Mouse (Mus musculus) cortical plate, adult 2 months (tissue): ENCODE results near the gene Fth1. TPM values are rescaled to one million over a fixed set of nuclear protein-coding genes. Genes with fewer than 3 reads are reported as not detected.
"Not testable (repeated sequence)": the region's sequence is repeated elsewhere in the genome, so short reads cannot be mapped to it uniquely, and the experiment has no call there.

Source experiments
- H3K27ac ChIP-seq: fragments of 200-500 bp; 2 replicates; pipeline ENCODE4 v1.5.1; 2012; ENCODE audit warnings: low read length, control low read depth, inconsistent platforms; ENCODE audit not compliant: insufficient read depth
- H3K4me1 ChIP-seq: fragments of 200-500 bp; 2 replicates; pipeline ENCODE4 v1.6.1; 2011; ENCODE audit warnings: low read length; ENCODE audit not compliant: control insufficient read depth, insufficient read depth
- H3K4me3 ChIP-seq: fragments of 200-500 bp; 2 replicates; pipeline ENCODE4 v1.5.1; 2011; ENCODE audit warnings: mild to moderate bottlenecking, low read length, control low read depth; ENCODE audit not compliant: insufficient read depth
- CTCF ChIP-seq: fragments of 200-500 bp; IDR thresholded peaks from 2 replicates; pipeline ENCODE4 v1.5.1; 2011; ENCODE audit warnings: mild to moderate bottlenecking, control low read depth, low read length; ENCODE audit not compliant: insufficient read depth; ENCODE audit errors: extremely low read depth
- POLR2A ChIP-seq: fragments of 200-500 bp; IDR thresholded peaks from 2 replicates; pipeline ENCODE4 v1.6.1; 2011; ENCODE audit warnings: mild to moderate bottlenecking, low read length, control low read depth; ENCODE audit not compliant: insufficient read depth; ENCODE audit errors: extremely low read depth
- polyA plus RNA-seq: library from polyadenylated mRNA; depleted of rRNA; stranded (reverse); fragments of >200 nt; gene quantifications from 2 replicates; pipeline ENCODE4 v1.2.3, GENCODE M21; 2012; rRNA removed

Gene Fth1
- 5,395 and 6,156 TPM in 2 replicates for polyA plus RNA-seq

DNA sequence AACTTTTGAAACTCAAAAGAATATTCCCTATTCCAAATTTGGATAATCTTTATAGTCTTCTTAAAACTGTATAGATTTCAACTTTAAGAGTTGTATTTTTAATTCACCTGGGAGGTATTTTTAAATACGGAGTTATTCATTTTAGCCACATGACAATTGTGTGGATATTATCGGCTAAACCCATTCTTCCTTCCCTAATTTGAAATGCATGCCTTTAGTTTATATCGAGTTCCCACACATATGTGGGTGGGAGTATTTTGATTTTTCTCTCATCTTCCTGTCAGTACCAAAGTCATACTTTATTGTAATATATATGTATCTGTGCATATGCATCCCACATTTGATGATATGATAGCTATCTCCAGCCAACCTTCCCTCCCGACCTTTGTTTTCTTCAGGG is at the start of gene Fth1:
Gene Fth1, plus strand, starts transcription at position 341 of the 400 bp plus-strand sequence.
- H3K4me1 ChIP-seq, result peaks cover 9% of the 10 kb centered on the region
- H3K27ac ChIP-seq, result peak within 1 kb of the TSS; percentile 79; the same call in 1 of the 2 replicates
- TF ChIP-seq CTCF (no peak), POLR2A (no peak)
- no peak within 1 kb of the TSS for H3K4me3 ChIP-seq

DNA sequence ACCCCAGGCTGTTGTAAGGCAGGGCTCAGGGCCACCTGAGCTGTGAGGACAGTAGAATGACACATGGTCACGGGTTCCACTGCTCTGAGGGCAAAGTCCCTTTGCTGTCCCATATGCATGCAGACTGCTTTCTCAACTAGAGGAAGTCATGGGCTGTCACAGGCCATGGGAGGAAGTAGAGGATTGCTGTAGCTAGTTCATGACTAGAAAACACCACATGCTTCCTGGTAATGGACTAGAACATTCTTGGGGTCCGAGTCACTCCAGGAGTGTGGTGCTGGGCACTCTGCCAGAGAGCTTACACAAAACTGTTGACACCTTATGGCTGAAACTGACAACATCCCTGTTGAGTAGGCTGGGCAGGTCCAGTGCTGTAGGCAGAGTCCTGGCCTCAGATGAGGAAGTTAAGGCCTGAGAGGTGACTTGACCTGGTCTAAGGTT is 49.2 kb upstream of the Fth1 start:
- not testable (repeated sequence) for H3K4me3 ChIP-seq, H3K4me1 ChIP-seq, H3K27ac ChIP-seq

DNA sequence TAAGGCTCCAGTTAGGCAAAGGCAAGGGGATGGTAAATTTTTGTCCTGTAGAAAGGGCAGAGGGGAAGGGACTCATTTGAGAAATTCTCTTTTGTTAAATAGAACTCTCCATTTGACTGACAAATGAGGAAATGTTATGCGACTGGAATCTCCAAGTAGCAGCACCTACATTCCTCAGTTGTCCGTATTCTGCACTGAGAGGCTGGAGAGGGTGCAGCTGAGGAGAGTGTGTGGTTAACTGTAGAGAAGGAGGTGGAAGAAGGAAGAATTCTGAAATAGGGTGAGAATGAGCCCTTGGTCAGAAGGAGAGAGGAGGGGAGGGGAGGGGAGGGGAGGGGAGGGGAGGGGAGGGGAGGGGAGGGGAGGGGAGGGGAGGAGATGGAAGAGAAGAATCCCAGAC is 46.5 kb upstream of the Fth1 start:
- no peak overlapping the region for H3K4me3 ChIP-seq
- no peak overlapping the region for H3K27ac ChIP-seq
- no peaks in the 10 kb centered on the region for H3K4me1 ChIP-seq
- TF ChIP-seq CTCF (no peak), POLR2A (no peak)

DNA sequence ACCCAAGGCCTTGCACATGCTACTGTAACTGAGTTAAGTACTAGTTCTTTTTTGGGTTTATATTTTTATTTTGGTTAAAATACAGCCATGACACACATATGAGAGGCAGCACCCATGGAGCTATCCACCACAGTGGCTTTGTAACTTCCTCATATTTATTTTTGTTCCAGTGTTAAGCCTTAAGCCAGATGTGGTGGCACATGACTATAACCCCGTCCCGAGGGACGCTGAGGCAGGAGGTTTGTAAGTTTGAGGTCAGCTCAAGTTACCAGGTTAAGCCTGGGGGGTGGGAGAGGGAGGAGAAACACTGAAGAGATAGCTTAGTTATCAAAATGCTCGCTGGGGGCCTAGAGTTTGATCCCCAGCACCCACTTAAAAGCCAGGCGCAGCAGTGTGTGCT is 43.8 kb upstream of the Fth1 start:
- Histone ChIP-seq H3K4me1 (no peaks in the 10 kb centered on the region), H3K4me3 (no peak overlapping the region)
- TF ChIP-seq POLR2A (no peak), CTCF (no peak)

DNA sequence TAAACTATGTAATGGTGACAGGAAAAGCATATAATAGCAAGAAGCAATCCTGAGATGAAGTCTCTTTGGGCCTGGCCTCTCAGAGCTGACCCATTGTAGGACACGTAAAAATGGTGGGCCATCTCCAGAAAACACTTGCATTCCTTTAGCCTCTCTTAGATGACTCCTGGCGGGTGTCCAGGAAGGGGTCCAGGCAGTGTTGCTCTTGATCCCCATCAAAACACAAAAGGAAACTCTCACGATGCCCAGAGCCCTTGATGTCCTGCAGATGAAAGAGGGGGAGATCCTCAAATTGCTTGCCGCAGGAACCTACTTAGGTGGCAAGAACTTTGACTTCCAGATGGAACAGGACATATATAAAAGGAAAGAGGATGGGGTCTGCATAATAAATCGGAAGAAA is 43.0 kb upstream of the Fth1 start:
- Histone ChIP-seq H3K4me3 (no peak overlapping the region), H3K4me1 (no peaks in the 10 kb centered on the region), H3K27ac (no peak overlapping the region)
- TF ChIP-seq CTCF, result no peak
- TF ChIP-seq POLR2A, result no peak

More for the DNA sequence above, 43.8 kb upstream of the Fth1 start:
- no peak overlapping the region for H3K27ac ChIP-seq

DNA sequence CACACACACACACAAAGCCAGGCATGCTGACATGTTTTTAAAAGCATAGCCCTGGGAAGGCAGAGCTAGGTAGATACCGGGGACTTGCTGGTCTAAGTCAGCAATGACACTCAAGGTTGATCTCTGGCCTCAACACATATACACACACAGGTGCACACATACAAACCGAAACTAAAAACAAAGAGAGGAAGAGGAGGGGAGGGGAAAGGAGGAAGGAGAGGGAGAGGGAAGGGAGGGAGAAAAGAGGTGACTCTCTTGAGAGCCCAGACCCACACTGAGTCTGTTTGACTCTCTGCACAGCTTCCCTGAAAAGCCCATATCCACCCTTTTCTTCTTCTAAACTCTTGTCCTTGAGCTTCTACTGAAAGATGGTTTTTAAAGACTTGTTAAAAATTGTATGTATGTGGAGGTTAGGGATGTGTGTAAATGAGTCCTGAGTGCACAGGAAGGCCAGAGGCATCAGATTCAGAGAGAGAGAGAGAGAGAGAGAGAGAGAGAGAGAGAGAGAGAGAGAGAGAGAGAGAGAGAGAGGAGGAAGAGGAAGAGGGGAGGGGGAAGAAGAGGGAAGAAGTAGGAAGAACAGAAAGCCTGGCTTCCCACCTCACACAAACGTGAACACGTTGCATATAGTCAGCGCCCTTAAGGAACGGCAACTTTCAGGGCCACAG is 42.1 kb upstream of the Fth1 start:
- Histone ChIP-seq H3K4me3 (no peak overlapping the region), H3K4me1 (no peaks in the 10 kb centered on the region), H3K27ac (peak overlapping the region; percentile 1; the same call in 1 of the 2 replicates)
- no peak for TF ChIP-seq POLR2A
- TF ChIP-seq CTCF, result no peak

DNA sequence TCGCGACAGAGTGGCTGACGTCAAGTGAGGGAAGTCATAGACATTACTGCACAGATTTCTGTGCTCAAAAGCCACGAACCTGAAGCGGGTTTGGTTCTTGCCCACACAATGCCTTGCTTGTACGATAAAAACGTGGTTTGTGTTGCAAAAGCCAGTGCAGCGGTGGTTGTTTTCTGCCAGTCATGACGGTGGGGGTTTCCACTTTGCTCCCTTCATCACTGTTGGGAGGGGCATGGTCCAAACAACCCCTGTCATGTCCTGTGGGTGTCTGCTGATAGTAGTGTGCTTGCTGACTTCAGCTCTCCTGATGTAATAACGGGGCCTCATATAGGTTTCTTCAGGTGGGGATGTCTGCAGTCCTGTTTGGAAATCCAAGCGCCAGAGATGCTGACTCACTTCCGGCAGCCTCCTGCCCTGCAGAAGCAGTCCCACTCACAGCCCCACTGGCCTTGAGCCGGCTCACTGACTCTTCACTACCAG is 41.5 kb upstream of the Fth1 start:
- Histone ChIP-seq H3K4me3 (no peak overlapping the region), H3K4me1 (no peaks in the 10 kb centered on the region), H3K27ac (no peak overlapping the region)
- TF ChIP-seq CTCF (no peak), POLR2A (no peak)

DNA sequence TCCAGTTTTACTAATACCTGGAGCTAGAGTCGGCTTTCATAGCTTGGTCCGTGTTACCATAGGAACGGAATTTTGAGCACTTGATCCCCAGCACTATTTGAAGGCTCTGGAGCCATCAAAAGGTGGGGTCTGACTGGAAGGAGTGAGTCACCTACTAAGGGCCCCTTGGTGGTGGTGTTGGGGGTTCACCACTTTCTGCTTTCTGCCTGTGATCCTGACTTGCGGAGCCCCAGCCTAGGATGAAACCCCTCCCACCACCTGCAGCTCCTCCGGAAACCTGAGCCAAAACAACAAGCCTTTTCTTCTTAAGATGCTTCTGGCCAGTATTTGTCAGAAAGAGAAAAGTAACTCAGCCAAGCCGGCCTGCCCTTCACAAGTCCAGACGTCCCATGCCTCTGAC is 40.6 kb upstream of the Fth1 start:
- Histone ChIP-seq H3K4me3 (no peak overlapping the region), H3K27ac (peak overlapping the region; percentile 22; the same call in 1 of the 2 replicates), H3K4me1 (no peaks in the 10 kb centered on the region)
- TF ChIP-seq POLR2A (no peak), CTCF (no peak)

DNA sequence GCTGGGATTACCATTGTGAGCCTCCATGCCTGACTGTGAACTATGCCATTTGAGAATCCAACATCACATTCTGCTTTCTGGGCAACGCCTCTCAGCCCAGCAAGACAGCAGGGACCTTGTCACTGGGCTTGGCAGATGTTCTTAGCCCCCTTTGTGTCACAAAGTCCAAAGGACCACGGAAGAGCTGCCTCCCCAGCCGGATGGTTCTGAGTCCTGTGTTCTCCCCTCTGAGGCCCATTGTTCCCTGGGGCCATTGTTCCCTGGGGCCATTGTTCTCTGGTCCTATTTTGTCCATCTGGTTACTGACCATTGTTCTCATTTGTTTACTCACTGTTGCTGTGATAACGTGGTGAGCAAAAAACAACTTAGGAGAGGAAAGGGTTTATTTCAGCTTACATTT is 39.5 kb upstream of the Fth1 start:
- Histone ChIP-seq H3K4me1 (peaks cover 2% of the 10 kb centered on the region; the same call in 1 of the 2 replicates), H3K27ac (peak overlapping the region; percentile 84), H3K4me3 (no peak overlapping the region)
- no peak for TF ChIP-seq POLR2A
- no peak for TF ChIP-seq CTCF

DNA sequence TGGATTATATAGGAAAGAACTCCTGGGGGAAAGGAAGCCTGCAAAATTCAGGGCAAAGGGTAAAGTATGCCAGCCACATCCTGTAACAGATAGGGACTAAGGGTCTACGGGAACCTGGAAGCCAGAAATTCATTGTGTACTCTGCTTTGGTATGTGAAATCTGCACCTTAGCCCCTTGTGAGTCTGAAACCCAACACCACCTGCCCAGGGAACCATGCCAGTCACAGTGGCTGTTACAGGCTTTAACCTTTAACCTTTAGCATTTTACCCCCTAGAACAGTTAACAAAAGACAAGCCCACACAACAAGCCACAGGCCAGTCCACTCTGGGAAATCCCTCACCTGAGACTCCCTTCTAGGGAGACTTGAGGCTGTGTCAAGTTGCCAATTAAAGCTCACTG is 38.6 kb upstream of the Fth1 start:
- TF ChIP-seq CTCF, result no peak
- no peak for TF ChIP-seq POLR2A
- 0 out of 2 replicates have a peak overlapping the region, but pooled peaks have one; percentile 84 for H3K27ac ChIP-seq
- no peak overlapping the region for H3K4me3 ChIP-seq
- H3K4me1 ChIP-seq, result peaks cover 4% of the 10 kb centered on the region
